Mouse (Mus musculus): ENCODE results near the gene Acyp1. TPM values are rescaled to one million over a fixed set of nuclear protein-coding genes. Genes with fewer than 3 reads are reported as not detected.
A peak's percentile ranks its signal among the peaks of the same experiment; 100 is the strongest.

Acyp1 gene
- polyA plus RNA-seq, 1 experiment from 2014 or later, result 59.2 TPM

- ATAC-seq (ENCODE audit: extremely low read depth, insufficient number of reproducible peaks, low FRiP score, low TSS enrichment), result no peak
- Histone ChIP-seq H3K27ac (replicated peaks) (no peak overlapping the region), H3K9me3 (no peaks in the 10 kb centered on the region), H3K4me2 (no peak overlapping the region), H3K4me3 (no peak overlapping the region), H3K36me3 (peaks cover 47% of the 10 kb centered on the region), H3K9ac (peak overlapping the region; percentile 38; the same call in 1 of the 2 replicates), H3K4me1 (peaks cover 19% of the 10 kb centered on the region), H3K27me3 (replicated peaks) (no peaks in the 10 kb centered on the region)
- 48% methylated on average over 15 of the region's 15 CpGs for WGBS
These were observed 60.2 kb downstream of the Acyp1 start for GRCm38 (mm10) chr12:85227876-85228599.

GRCm38 (mm10) chr12:85227227-85227626, 61.0 kb downstream of the Acyp1 start:
- ATAC-seq (ENCODE audit: extremely low read depth, insufficient number of reproducible peaks, low FRiP score, low TSS enrichment), result no peak
- H3K4me3 ChIP-seq, result no peak overlapping the region
- 48% methylated on average over 7 of the region's 7 CpGs for WGBS

More at GRCm38 (mm10) chr12:85227227-85227626, 61.0 kb downstream of the Acyp1 start:
- no peaks in the 10 kb centered on the region for H3K9me3 ChIP-seq
- H3K4me2 ChIP-seq, result no peak overlapping the region
- no peak overlapping the region for H3K27ac ChIP-seq (replicated peaks)
- peaks cover 55% of the 10 kb centered on the region for H3K36me3 ChIP-seq
- H3K4me1 ChIP-seq, result peaks cover 19% of the 10 kb centered on the region
- no peak overlapping the region for H3K9ac ChIP-seq
- no peaks in the 10 kb centered on the region for H3K27me3 ChIP-seq (replicated peaks)

Small RNA genes within 50 kb of the gene (microRNA-seq; reads per million reads assigned to microRNA genes)
- not detected for gene Mir6938

Other genes starting within 250 kb of the Acyp1 start
- gene Prox2, start 177.7 kb downstream of the Acyp1 start, polyA plus RNA-seq (2015; fragmentation: Nextera tagmentation; extraction: Ambion mirVana), result 1.9 and 2.8 TPM in 2 replicates
- 176 and 193 TPM in 2 replicates for gene Dlst, start 177.6 kb downstream of the Acyp1 start, polyA plus RNA-seq (2015; fragmentation: Nextera tagmentation; extraction: Ambion mirVana)
- gene Rps6kl1, start 137.2 kb downstream of the Acyp1 start, polyA plus RNA-seq (2015; fragmentation: Nextera tagmentation; extraction: Ambion mirVana), result 1.2 and 1.3 TPM in 2 replicates
- gene Pgf, start 110.6 kb downstream of the Acyp1 start, polyA plus RNA-seq (2015; fragmentation: Nextera tagmentation; extraction: Ambion mirVana), result 8.4 and 9.1 TPM in 2 replicates
- 54.8 and 55.9 TPM in 2 replicates for gene Eif2b2, start 69.0 kb downstream of the Acyp1 start, polyA plus RNA-seq (2015; fragmentation: Nextera tagmentation; extraction: Ambion mirVana)
- 5.0 and 5.7 TPM in 2 replicates for gene Mlh3, start 17.8 kb downstream of the Acyp1 start, polyA plus RNA-seq (2015; fragmentation: Nextera tagmentation; extraction: Ambion mirVana)
- 0.55 and 0.62 TPM in 2 replicates for gene Zc2hc1c, start 153 bp upstream of the Acyp1 start, polyA plus RNA-seq (2015; fragmentation: Nextera tagmentation; extraction: Ambion mirVana)
- gene Nek9, start 50.9 kb upstream of the Acyp1 start, polyA plus RNA-seq (2015; fragmentation: Nextera tagmentation; extraction: Ambion mirVana), result 18.5 and 19.2 TPM in 2 replicates
- gene Tmed10, start 86.4 kb upstream of the Acyp1 start, polyA plus RNA-seq (2015; fragmentation: Nextera tagmentation; extraction: Ambion mirVana), result 279 and 292 TPM in 2 replicates
- gene Fos, start 185.5 kb upstream of the Acyp1 start, polyA plus RNA-seq (2015; fragmentation: Nextera tagmentation; extraction: Ambion mirVana), result 5.1 and 5.4 TPM in 2 replicates

Data from heart, embryonic 13.5 days (tissue).